Mouse (Mus musculus) limb, embryonic 13.5 days (tissue): Measurements from ENCODE around the gene Otogl. TPM values are rescaled to one million over a fixed set of nuclear protein-coding genes. Genes with fewer than 3 reads are reported as not detected.

Experiments used
- ATAC-seq: fragments of 200-750 bp; cut with Nextera tagmentation; 2 replicates; pipeline ENCODE4 v1.8.0; 2017; ENCODE audit warnings: low read depth, moderate number of reproducible peaks, moderate TSS enrichment; ENCODE audit not compliant: low FRiP score
- H3K27ac ChIP-seq: fragments of 300-500 bp; sonication (generic); 2 replicates; pipeline ENCODE4 v1.5.1; 2015; ENCODE audit warnings: inconsistent platforms, mild to moderate bottlenecking, moderate library complexity
- H3K27me3 ChIP-seq: fragments of 300-500 bp; sonication (generic); 2 replicates; pipeline ENCODE4 v1.6.1; 2015; ENCODE audit warnings: mild to moderate bottlenecking, inconsistent platforms
- H3K36me3 ChIP-seq: fragments of 300-500 bp; sonication (generic); 2 replicates; pipeline ENCODE4 v1.6.1; 2015; ENCODE audit warnings: inconsistent platforms, mild to moderate bottlenecking, moderate library complexity
- H3K4me1 ChIP-seq: fragments of 300-500 bp; sonication (generic); 2 replicates; pipeline ENCODE4 v1.6.1; 2015; ENCODE audit warnings: inconsistent platforms
- H3K4me2 ChIP-seq: fragments of 300-500 bp; sonication (generic); replicated peaks from 2 replicates; pipeline ENCODE4 v1.6.1; 2015; ENCODE audit warnings: inconsistent platforms, mild to moderate bottlenecking, moderate library complexity
- H3K4me3 ChIP-seq: fragments of 300-500 bp; sonication (generic); 2 replicates; pipeline ENCODE4 v1.5.1; 2015; ENCODE audit warnings: moderate library complexity, mild to moderate bottlenecking, inconsistent platforms
- H3K9ac ChIP-seq: fragments of 300-500 bp; sonication (generic); 2 replicates; pipeline ENCODE4 v1.6.1; 2015; ENCODE audit warnings: mild to moderate bottlenecking, inconsistent platforms
- H3K9me3 ChIP-seq: fragments of 300-500 bp; sonication (generic); 2 replicates; pipeline ENCODE4 v1.6.1; 2016; ENCODE audit warnings: inconsistent platforms
- WGBS: fragments of 180-500 bp; shearing (Covaris S2); methylation state at CpG from one replicate; pipeline ENCODE4 v1.1.7; 2015; 5-methylcytosine and 5-hydroxymethylcytosine counted together
- polyA plus RNA-seq: library from polyadenylated mRNA; unstranded; fragments of >200 nt; fragmentation: Nextera tagmentation; extraction: Ambion mirVana; gene quantifications from 2 replicates; pipeline ENCODE4 v1.2.1, GENCODE M21; 2015

The Otogl gene
- polyA plus RNA-seq, 1 experiment from 2014 or later, result 0.31 TPM

- no peak overlapping the region for H3K9ac ChIP-seq
- no peaks in the 10 kb centered on the region for H3K4me1 ChIP-seq
- no peaks in the 10 kb centered on the region for H3K36me3 ChIP-seq
- H3K4me3 ChIP-seq, result no peak overlapping the region
- H3K4me2 ChIP-seq, result no peak overlapping the region
- WGBS, result 65% methylated on average over 13 of the region's 13 CpGs
- no peak for ATAC-seq
- H3K27me3 ChIP-seq, result no peaks in the 10 kb centered on the region
- no peak overlapping the region for H3K27ac ChIP-seq
- 0 out of 2 replicates have a peak, but pooled peaks cover 3% of the 10 kb centered on the region for H3K9me3 ChIP-seq
Measured at GRCm38 (mm10) chr10:107901204-107901879, 10.6 kb downstream of the Otogl start.

GRCm38 (mm10) chr10:107899946-107900345, 12.0 kb downstream of the Otogl start:
- WGBS, result 88% methylated on average over 6 of the region's 6 CpGs
- no peaks in the 10 kb centered on the region for H3K36me3 ChIP-seq
- H3K4me2 ChIP-seq, result no peak overlapping the region
- no peaks in the 10 kb centered on the region for H3K4me1 ChIP-seq
- H3K27ac ChIP-seq, result no peak overlapping the region
- ATAC-seq, result no peak
- H3K27me3 ChIP-seq, result no peaks in the 10 kb centered on the region
- H3K4me3 ChIP-seq, result no peak overlapping the region
- no peak overlapping the region for H3K9ac ChIP-seq
- 0 out of 2 replicates have a peak, but pooled peaks cover 3% of the 10 kb centered on the region for H3K9me3 ChIP-seq

GRCm38 (mm10) chr10:107896158-107896557, 15.8 kb downstream of the Otogl start:
- H3K4me2 ChIP-seq, result no peak overlapping the region
- H3K36me3 ChIP-seq, result no peaks in the 10 kb centered on the region
- no peaks in the 10 kb centered on the region for H3K4me1 ChIP-seq
- no peak for ATAC-seq
- no peaks in the 10 kb centered on the region for H3K27me3 ChIP-seq
- 86% methylated on average over 4 of the region's 4 CpGs for WGBS
- no peak overlapping the region for H3K9ac ChIP-seq
- H3K27ac ChIP-seq, result no peak overlapping the region
- no peak overlapping the region for H3K4me3 ChIP-seq
- 0 out of 2 replicates have a peak, but pooled peaks cover 3% of the 10 kb centered on the region for H3K9me3 ChIP-seq

GRCm38 (mm10) chr10:107894663-107895581, 17.0 kb downstream of the Otogl start:
- H3K9me3 ChIP-seq, result 0 out of 2 replicates have a peak, but pooled peaks cover 3% of the 10 kb centered on the region
- H3K27me3 ChIP-seq, result no peaks in the 10 kb centered on the region
- no peak overlapping the region for H3K9ac ChIP-seq
- no peaks in the 10 kb centered on the region for H3K4me1 ChIP-seq
- WGBS, result 61% methylated on average over 8 of the region's 8 CpGs
- H3K27ac ChIP-seq, result no peak overlapping the region
- no peak overlapping the region for H3K4me3 ChIP-seq
- no peak for ATAC-seq
- no peak overlapping the region for H3K4me2 ChIP-seq
- no peaks in the 10 kb centered on the region for H3K36me3 ChIP-seq

- Histone ChIP-seq H3K36me3 (no peaks in the 10 kb centered on the region), H3K9ac (no peak overlapping the region), H3K4me1 (no peaks in the 10 kb centered on the region), H3K4me2 (no peak overlapping the region), H3K9me3 (no peaks in the 10 kb centered on the region), H3K27ac (no peak overlapping the region), H3K27me3 (no peaks in the 10 kb centered on the region), H3K4me3 (no peak overlapping the region)
- 93% methylated on average over 9 of the region's 9 CpGs for WGBS
- no peak for ATAC-seq
Measured at GRCm38 (mm10) chr10:107890400-107890799, 21.5 kb downstream of the Otogl start.

DNA sequence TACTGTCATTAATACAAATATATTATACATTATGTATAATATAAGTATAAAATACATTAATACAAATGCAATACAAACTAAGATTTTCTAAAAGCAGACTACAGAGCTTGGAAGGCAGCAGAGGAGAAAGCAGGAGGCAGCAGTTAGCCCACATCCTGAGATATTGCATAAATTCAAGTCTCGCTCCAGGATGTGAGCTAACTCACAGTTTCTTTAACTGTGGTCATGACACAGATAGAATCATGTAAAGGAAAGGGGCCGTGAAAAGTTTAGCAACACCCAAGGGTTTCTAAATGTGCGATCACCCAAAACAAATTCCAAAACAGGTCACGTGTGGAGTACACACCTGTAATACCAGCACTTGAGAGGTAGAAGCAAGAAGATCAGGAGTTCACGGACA, 39.4 kb downstream of the Otogl start:
- Histone ChIP-seq H3K36me3 (no peaks in the 10 kb centered on the region), H3K9me3 (no peaks in the 10 kb centered on the region), H3K4me2 (no peak overlapping the region), H3K27me3 (no peaks in the 10 kb centered on the region), H3K27ac (no peak overlapping the region), H3K4me3 (no peak overlapping the region), H3K4me1 (no peaks in the 10 kb centered on the region), H3K9ac (no peak overlapping the region)
- ATAC-seq, result no peak
- 91% methylated on average over 5 of the region's 5 CpGs for WGBS

- Histone ChIP-seq H3K4me2 (no peak overlapping the region), H3K4me3 (no peak overlapping the region), H3K27me3 (no peaks in the 10 kb centered on the region), H3K36me3 (no peaks in the 10 kb centered on the region), H3K4me1 (no peaks in the 10 kb centered on the region), H3K9ac (no peak overlapping the region), H3K9me3 (no peaks in the 10 kb centered on the region), H3K27ac (no peak overlapping the region)
- no peak for ATAC-seq
- WGBS, result 80% methylated on average over 4 of the region's 4 CpGs
Measured at GRCm38 (mm10) chr10:107872109-107872508, 39.8 kb downstream of the Otogl start.

DNA sequence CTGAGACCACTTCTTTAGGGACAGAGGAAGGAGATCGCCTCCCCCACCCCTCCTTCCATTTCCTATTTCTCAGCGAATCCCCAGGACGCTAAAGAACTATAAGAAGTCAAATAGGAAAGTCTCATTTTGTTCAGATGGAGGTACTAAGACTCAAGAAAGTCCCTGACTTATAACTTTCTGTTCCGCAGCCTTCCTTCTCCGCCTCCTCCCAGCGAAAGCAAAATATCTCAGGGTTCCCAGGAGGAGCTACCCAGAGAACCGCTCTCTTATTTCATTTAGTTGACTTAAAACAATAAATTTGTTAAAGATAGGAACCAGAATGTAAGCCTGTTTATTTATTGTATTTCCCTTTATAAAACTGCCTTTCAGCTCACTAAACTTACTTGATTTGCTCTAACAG, 41.4 kb downstream of the Otogl start:
- Histone ChIP-seq H3K27ac (no peak overlapping the region), H3K27me3 (no peaks in the 10 kb centered on the region), H3K4me1 (no peaks in the 10 kb centered on the region), H3K36me3 (no peaks in the 10 kb centered on the region), H3K9ac (no peak overlapping the region), H3K4me3 (no peak overlapping the region), H3K4me2 (no peak overlapping the region), H3K9me3 (no peaks in the 10 kb centered on the region)
- WGBS, result 68% methylated on average over 7 of the region's 7 CpGs
- ATAC-seq, result no peak

DNA sequence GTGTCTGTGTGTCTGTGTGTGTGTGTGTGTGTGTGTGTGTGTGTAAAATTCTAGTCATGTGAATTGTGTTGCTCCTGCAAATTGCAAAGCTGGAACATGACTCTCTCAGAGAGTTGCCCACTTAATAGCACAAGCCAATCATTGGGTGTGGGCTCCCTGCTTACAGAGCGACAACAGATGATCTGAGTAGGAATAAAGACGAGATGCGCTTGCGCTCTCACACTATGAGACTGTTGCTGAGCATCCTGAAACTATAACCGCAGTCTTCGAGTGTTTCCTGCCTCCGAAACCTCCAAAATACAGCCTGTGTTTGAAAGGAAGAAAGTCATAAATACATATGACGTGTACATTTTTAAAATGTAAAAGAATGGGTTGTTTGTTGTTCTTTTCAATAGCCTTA, 43.0 kb downstream of the Otogl start:
- Histone ChIP-seq H3K4me2 (no peak overlapping the region), H3K27ac (no peak overlapping the region), H3K36me3 (no peaks in the 10 kb centered on the region), H3K27me3 (no peaks in the 10 kb centered on the region), H3K4me3 (no peak overlapping the region), H3K4me1 (no peaks in the 10 kb centered on the region), H3K9ac (no peak overlapping the region), H3K9me3 (no peaks in the 10 kb centered on the region)
- WGBS, result 89% methylated on average over 8 of the region's 8 CpGs
- ATAC-seq, result no peak

DNA sequence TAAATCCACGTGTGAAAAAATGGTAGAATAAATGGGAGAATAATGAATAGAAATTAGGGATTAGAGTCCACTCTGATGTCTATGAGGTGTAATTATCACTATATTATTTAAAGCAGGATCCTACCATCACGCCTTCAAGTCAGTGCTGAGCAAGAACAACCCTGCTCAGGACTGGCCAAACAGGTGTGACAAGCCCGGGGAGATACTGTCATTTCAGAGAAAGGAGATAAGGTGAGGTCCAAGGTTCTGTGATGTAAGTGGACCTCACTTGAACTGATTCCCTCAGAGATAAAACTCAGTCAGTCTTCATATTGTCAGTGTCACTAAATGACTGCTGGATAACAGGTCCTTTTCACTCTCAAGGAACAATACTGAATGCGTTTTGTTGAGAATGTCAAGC, 44.5 kb downstream of the Otogl start:
- H3K27me3 ChIP-seq, result no peaks in the 10 kb centered on the region
- 70% methylated on average over 4 of the region's 4 CpGs for WGBS
- H3K4me2 ChIP-seq, result no peak overlapping the region
- H3K4me1 ChIP-seq, result no peaks in the 10 kb centered on the region
- no peaks in the 10 kb centered on the region for H3K9me3 ChIP-seq
- no peak overlapping the region for H3K27ac ChIP-seq
- no peak overlapping the region for H3K9ac ChIP-seq
- no peak overlapping the region for H3K4me3 ChIP-seq
- no peak for ATAC-seq
- H3K36me3 ChIP-seq, result no peaks in the 10 kb centered on the region

DNA sequence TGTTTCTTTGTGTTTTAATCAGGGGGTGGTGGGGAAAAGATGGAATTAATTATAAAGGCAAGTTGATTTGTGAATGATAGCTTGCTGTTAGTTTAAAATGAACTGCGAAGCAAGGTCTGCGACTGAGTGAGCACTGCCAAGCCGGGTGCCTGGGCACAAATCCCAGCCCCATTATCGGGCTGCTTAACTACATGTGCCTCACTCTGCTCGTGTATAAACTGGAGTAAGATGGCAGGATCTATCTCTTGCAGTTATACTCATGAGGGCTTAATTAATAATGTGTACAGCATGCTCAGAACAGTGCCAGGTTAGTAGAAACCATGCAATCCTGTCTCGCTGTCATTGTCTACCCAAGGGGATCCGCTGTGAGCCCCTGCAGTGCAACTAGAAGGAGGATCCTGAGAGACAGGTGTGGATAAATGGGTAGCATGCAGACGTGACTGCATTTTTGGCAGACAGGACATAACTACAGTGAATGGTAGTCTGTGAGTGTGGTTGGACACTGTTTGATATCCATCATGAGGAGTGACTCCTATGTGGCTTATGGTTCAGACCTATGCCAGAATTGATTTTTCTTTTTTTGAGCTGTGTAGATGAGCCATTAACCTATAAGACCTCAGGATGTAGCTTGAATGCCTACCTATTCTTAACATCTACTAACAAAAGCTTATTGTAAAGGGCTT, 51.6 kb downstream of the Otogl start:
- no peak overlapping the region for H3K4me3 ChIP-seq
- H3K27me3 ChIP-seq, result no peaks in the 10 kb centered on the region
- H3K9me3 ChIP-seq, result no peaks in the 10 kb centered on the region
- no peak for ATAC-seq
- WGBS, result 66% methylated on average over 8 of the region's 8 CpGs
- H3K27ac ChIP-seq, result no peak overlapping the region
- H3K9ac ChIP-seq, result no peak overlapping the region
- H3K4me1 ChIP-seq, result no peaks in the 10 kb centered on the region
- no peaks in the 10 kb centered on the region for H3K36me3 ChIP-seq
- no peak overlapping the region for H3K4me2 ChIP-seq

- no peak overlapping the region for H3K27ac ChIP-seq
- no peaks in the 10 kb centered on the region for H3K4me1 ChIP-seq
- no peak for ATAC-seq
- H3K36me3 ChIP-seq, result no peaks in the 10 kb centered on the region
- H3K27me3 ChIP-seq, result no peaks in the 10 kb centered on the region
- H3K4me2 ChIP-seq, result no peak overlapping the region
- 90% methylated on average over 3 of the region's 3 CpGs for WGBS
- H3K4me3 ChIP-seq, result no peak overlapping the region
- no peak overlapping the region for H3K9ac ChIP-seq
- H3K9me3 ChIP-seq, result no peaks in the 10 kb centered on the region
Measured at GRCm38 (mm10) chr10:107859220-107859619, 52.7 kb downstream of the Otogl start.
